Mouse (Mus musculus) A20 (cell line): ENCODE data around the gene Chrm3.
"Not testable (repeated sequence)": the region's sequence is repeated elsewhere in the genome, so short reads cannot be mapped to it uniquely, and the experiment has no call there.

ENCODE experiments used
- DNase-seq: peaks from one replicate; pipeline ENCODE4 v3.0.0-alpha.2; 2011; ENCODE audit warnings: low read depth, low spot score

Chrm3 gene

GRCm38 (mm10) chr13:10360777-10361176 is at the start of gene Chrm3:
Gene Chrm3, minus strand, starts transcription at chr13:10360847.
- DNase-seq = no peak

- DNase-seq = no peak
These were observed 33.7 kb upstream of the Chrm3 start for GRCm38 (mm10) chr13:10394364-10394763.

GRCm38 (mm10) chr13:10375487-10375886 is 14.8 kb upstream of the Chrm3 start:
- not testable (repeated sequence) for DNase-seq

- DNase-seq = no peak
These were observed 400 bp downstream of the Chrm3 start for GRCm38 (mm10) chr13:10360199-10360694.

- DNase-seq = no peak
These were observed 990 bp downstream of the Chrm3 start for GRCm38 (mm10) chr13:10359516-10360198.

- no peak for DNase-seq
These were observed 4.9 kb downstream of the Chrm3 start for GRCm38 (mm10) chr13:10355796-10356195.

- DNase-seq = no peak
These were observed 5.6 kb downstream of the Chrm3 start for GRCm38 (mm10) chr13:10354885-10355575.

GRCm38 (mm10) chr13:10352141-10352540 is 8.5 kb downstream of the Chrm3 start:
- DNase-seq = no peak

GRCm38 (mm10) chr13:10344362-10344761 is 16.3 kb downstream of the Chrm3 start:
- no peak for DNase-seq

- no peak for DNase-seq
These were observed 25.1 kb downstream of the Chrm3 start for GRCm38 (mm10) chr13:10335558-10335957.

GRCm38 (mm10) chr13:10332762-10333161 is 27.9 kb downstream of the Chrm3 start:
- DNase-seq = no peak

- DNase-seq = no peak
These were observed 50.8 kb downstream of the Chrm3 start for GRCm38 (mm10) chr13:10309811-10310210.

GRCm38 (mm10) chr13:10295160-10295559 is 65.5 kb downstream of the Chrm3 start:
- DNase-seq = no peak

GRCm38 (mm10) chr13:10284331-10284730 is 76.3 kb downstream of the Chrm3 start:
- no peak for DNase-seq

- no peak for DNase-seq
These were observed 85.7 kb downstream of the Chrm3 start for GRCm38 (mm10) chr13:10274907-10275306.

- DNase-seq = no peak
These were observed 96.9 kb downstream of the Chrm3 start for GRCm38 (mm10) chr13:10263784-10264183.

- DNase-seq = no peak
These were observed 107.6 kb downstream of the Chrm3 start for GRCm38 (mm10) chr13:10253049-10253448.

GRCm38 (mm10) chr13:10251499-10252179 is 109.0 kb downstream of the Chrm3 start:
- no peak for DNase-seq

- no peak for DNase-seq
These were observed 116.2 kb downstream of the Chrm3 start for GRCm38 (mm10) chr13:10244243-10244998.

GRCm38 (mm10) chr13:10240238-10240637 is 120.4 kb downstream of the Chrm3 start:
- DNase-seq = no peak

- DNase-seq = no peak
These were observed 120.8 kb downstream of the Chrm3 start for GRCm38 (mm10) chr13:10239825-10240224.

- DNase-seq = no peak
These were observed 123.0 kb downstream of the Chrm3 start for GRCm38 (mm10) chr13:10237616-10238015.
